Mouse (Mus musculus) limb, embryonic 11.5 days (tissue): Measurements from ENCODE around the gene Blmh. TPM values are rescaled to one million over a fixed set of nuclear protein-coding genes. Genes with fewer than 3 reads are reported as not detected.
"Not testable (repeated sequence)": the region's sequence is repeated elsewhere in the genome, so short reads cannot be mapped to it uniquely, and the experiment has no call there.

Experiments used
- ATAC-seq: fragments of 200-750 bp; cut with Nextera tagmentation; 2 replicates; pipeline ENCODE4 v1.8.0; 2017; ENCODE audit warnings: low read depth; ENCODE audit not compliant: insufficient number of reproducible peaks, low FRiP score, low TSS enrichment
- DNase-seq: peaks from one replicate; pipeline ENCODE4 v3.0.0-alpha.2; 2015; ENCODE audit warnings: low spot score
- H3K27ac ChIP-seq: fragments of 300-500 bp; sonication (generic); replicated peaks from 2 replicates; pipeline ENCODE4 v1.5.1; 2014; ENCODE audit warnings: low read depth, mild to moderate bottlenecking, low read length
- H3K27me3 ChIP-seq: fragments of 300-500 bp; sonication (generic); 2 replicates; pipeline ENCODE4 v1.6.1; 2014; ENCODE audit warnings: mild to moderate bottlenecking, low read length, mixed read lengths; ENCODE audit not compliant: control insufficient read depth, insufficient read depth
- H3K36me3 ChIP-seq: fragments of 300-500 bp; sonication (generic); 2 replicates; pipeline ENCODE4 v1.6.1; 2014; ENCODE audit warnings: mild to moderate bottlenecking, low read length, moderate library complexity, mixed read lengths; ENCODE audit not compliant: control insufficient read depth, insufficient read depth
- H3K4me1 ChIP-seq: fragments of 300-500 bp; sonication (generic); 2 replicates; pipeline ENCODE4 v1.6.1; 2014; ENCODE audit warnings: low read length, mixed read lengths; ENCODE audit not compliant: control insufficient read depth, insufficient read depth
- H3K4me2 ChIP-seq: fragments of 300-500 bp; sonication (generic); 2 replicates; pipeline ENCODE4 v1.6.1; 2014; ENCODE audit warnings: low read depth, mild to moderate bottlenecking, moderate library complexity; ENCODE audit not compliant: severe bottlenecking
- H3K4me3 ChIP-seq: fragments of 300-500 bp; sonication (generic); 2 replicates; pipeline ENCODE4 v1.5.1; 2014; ENCODE audit warnings: low read depth, low read length
- H3K9ac ChIP-seq: fragments of 300-500 bp; sonication (generic); 2 replicates; pipeline ENCODE4 v1.6.1; 2014; ENCODE audit warnings: mild to moderate bottlenecking, low read length
- H3K9me3 ChIP-seq: fragments of 300-500 bp; sonication (generic); 2 replicates; pipeline ENCODE4 v1.6.1; 2016; ENCODE audit warnings: low read length; ENCODE audit not compliant: control insufficient read depth
- WGBS: fragments of 180-500 bp; shearing (Covaris S2); extraction: QIAGEN DNeasy Blood & Tissue Kit; methylation state at CpG from one replicate; pipeline ENCODE4 v1.1.7; 2014; 5-methylcytosine and 5-hydroxymethylcytosine counted together
- polyA plus RNA-seq: library from polyadenylated mRNA; unstranded; fragments of >200 nt; fragmentation: Nextera tagmentation; extraction: Ambion mirVana; gene quantifications from 2 replicates; pipeline ENCODE4 v1.2.1, GENCODE M21; 2014

Gene Blmh
- polyA plus RNA-seq, 1 experiment from 2014 or later, result 171 TPM

DNA sequence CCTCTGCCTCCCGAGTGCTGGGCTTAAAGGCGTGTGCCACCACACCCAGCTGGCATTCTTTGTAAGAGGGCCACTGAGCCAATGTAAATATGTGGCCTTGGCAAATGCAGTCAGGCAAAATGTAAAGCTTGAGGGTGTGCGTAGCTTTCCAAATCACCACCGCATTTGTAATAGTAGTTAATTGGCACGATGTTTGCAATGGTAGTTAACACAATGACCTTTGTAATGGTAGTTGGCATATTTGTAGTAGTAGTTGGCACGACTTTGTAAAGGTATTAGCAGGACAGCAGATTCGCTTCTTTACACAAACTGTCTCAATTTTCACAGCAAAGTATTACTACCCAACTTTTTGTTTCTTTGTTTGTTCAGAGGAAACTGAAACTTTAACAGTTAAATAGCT is 16.0 kb upstream of the Blmh start:
- Histone ChIP-seq H3K4me1 (peaks cover 11% of the 10 kb centered on the region; the same call in 1 of the 2 replicates), H3K4me3 (no peak overlapping the region), H3K27ac (no peak overlapping the region), H3K36me3 (no peaks in the 10 kb centered on the region), H3K9ac (no peak overlapping the region), H3K27me3 (no peaks in the 10 kb centered on the region), H3K4me2 (no peak overlapping the region), H3K9me3 (no peaks in the 10 kb centered on the region)
- DNase-seq (no peak), ATAC-seq (no peak)
- 88% methylated on average over 7 of the region's 7 CpGs for WGBS

DNA sequence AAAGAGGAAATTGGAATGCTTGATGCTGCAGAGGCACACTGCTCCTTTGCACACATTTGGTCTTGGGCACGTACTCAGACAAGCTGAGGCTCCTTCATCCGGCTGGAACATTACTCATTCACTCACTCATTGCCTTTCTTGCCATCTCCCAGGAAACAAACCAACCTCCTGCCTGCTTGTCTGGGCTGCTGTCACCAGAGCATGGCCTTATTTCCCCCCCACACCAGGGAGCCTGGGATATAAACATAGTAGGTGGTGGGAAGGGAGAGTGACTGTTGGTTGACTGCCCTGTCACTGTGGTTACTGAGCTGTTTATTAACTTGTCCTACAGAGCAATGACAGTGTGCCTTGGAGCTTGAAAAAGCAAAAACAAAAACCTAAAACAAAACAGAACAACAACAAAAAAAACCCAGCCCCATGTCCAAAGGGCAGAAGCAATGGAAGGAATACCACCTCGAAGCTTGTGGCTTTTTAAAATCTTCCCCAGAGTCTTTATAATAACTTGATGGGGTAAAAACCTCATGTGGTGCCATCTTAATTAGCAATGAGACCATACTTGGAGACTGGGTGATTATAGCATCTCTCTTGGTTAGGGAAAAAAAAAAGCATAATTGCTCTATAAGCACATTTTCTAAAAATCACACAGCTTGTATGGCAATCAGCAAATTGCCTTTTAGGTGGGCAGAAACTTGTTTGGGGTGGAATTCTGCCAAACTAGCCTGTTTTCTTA is 13.1 kb upstream of the Blmh start:
- ATAC-seq (no peak), DNase-seq (no peak)
- Histone ChIP-seq H3K4me1 (peaks cover 12% of the 10 kb centered on the region; the same call in 1 of the 2 replicates), H3K27ac (no peak overlapping the region), H3K4me3 (no peak overlapping the region), H3K27me3 (no peaks in the 10 kb centered on the region), H3K9me3 (no peaks in the 10 kb centered on the region), H3K4me2 (no peak overlapping the region), H3K9ac (no peak overlapping the region), H3K36me3 (no peaks in the 10 kb centered on the region)
- 56% methylated on average over 3 of the region's 3 CpGs for WGBS

GRCm38 (mm10) chr11:76912055-76912395 is 12.6 kb upstream of the Blmh start:
- peaks cover 14% of the 10 kb centered on the region; the same call in 1 of the 2 replicates for H3K4me1 ChIP-seq
- H3K4me2 ChIP-seq, result no peak overlapping the region
- H3K9me3 ChIP-seq, result no peaks in the 10 kb centered on the region
- H3K27ac ChIP-seq, result no peak overlapping the region
- ATAC-seq (no peak), DNase-seq (peak; percentile 33)
- H3K27me3 ChIP-seq, result no peaks in the 10 kb centered on the region
- H3K36me3 ChIP-seq, result no peaks in the 10 kb centered on the region
- H3K9ac ChIP-seq, result no peak overlapping the region
- 25% methylated on average over 7 of the region's 7 CpGs for whole genome bisulfite sequencing
- no peak overlapping the region for H3K4me3 ChIP-seq

DNA sequence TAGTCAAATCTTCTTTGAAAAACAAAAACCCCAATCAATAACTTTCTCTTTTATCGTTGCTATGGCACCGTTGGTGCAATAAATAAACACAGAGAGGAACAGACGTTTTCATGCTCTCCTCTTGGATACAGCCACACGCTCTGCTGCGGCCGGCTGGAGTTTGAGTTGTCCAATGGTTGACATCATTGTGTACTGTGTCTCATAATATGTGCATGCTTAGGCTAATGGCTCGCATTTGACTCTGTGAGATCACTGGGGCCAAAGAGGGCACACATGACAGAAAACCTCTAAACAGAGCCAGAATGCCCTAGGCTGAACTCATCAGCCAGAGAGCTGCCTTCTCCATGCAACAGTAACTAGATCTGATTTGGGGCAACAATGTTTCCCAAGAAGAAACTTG is 10.2 kb upstream of the Blmh start:
- Histone ChIP-seq H3K27ac (no peak overlapping the region), H3K36me3 (no peaks in the 10 kb centered on the region), H3K9ac (no peak overlapping the region), H3K4me1 (peaks cover 14% of the 10 kb centered on the region; the same call in 1 of the 2 replicates), H3K4me2 (no peak overlapping the region), H3K9me3 (no peaks in the 10 kb centered on the region), H3K4me3 (no peak overlapping the region), H3K27me3 (no peaks in the 10 kb centered on the region)
- DNase-seq (no peak), ATAC-seq (no peak)
- WGBS, result 78% methylated on average over 7 of the region's 7 CpGs

DNA sequence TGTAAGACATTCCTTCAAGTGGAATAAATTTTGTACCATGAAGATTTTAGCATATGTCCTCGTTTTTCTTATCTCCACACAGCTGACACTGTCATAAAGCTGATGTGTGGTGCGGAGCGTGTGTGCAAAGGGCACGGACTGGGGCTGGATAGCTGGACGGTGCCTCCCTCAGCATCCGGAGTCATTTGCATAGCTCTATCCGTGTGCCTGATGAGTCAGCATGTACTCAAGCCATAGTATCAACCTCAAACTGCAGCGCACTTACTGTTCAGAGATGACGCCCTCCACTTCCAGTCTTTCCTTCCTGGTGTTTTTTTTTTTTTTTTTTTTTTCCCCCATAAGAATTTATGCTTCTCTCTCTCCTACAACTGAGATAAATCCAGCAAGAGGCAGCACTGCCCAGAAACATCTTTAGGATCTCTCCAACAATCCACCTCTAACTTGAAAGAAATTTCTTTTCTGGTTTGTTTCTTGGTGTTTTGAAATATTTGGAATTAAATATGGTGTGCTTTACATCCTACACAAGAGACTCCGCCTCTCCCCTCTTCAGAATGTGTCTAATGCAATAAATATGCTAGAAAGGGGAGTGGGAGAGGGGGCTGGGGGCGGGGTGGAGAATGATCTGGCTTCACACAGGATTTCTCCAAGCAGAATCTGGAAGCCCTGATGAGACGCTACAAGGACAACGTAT is 7.9 kb upstream of the Blmh start:
- H3K9ac ChIP-seq, result no peak overlapping the region
- ATAC-seq, result no peak
- H3K4me2 ChIP-seq, result peak overlapping the region; percentile 18; the same call in 1 of the 2 replicates
- no peaks in the 10 kb centered on the region for H3K9me3 ChIP-seq
- H3K27me3 ChIP-seq, result no peaks in the 10 kb centered on the region
- no peaks in the 10 kb centered on the region for H3K36me3 ChIP-seq
- H3K27ac ChIP-seq, result no peak overlapping the region
- no peak for DNase-seq
- H3K4me3 ChIP-seq, result no peak overlapping the region
- 49% methylated on average over 13 of the region's 13 CpGs for WGBS
- H3K4me1 ChIP-seq, result peaks cover 11% of the 10 kb centered on the region; the same call in 1 of the 2 replicates

- ATAC-seq (no peak), DNase-seq (no peak)
- no peaks in the 10 kb centered on the region for H3K36me3 ChIP-seq
- no peak overlapping the region for H3K27ac ChIP-seq
- H3K4me3 ChIP-seq, result no peak overlapping the region
- no peaks in the 10 kb centered on the region for H3K27me3 ChIP-seq
- no peak overlapping the region for H3K9ac ChIP-seq
- peak overlapping the region; percentile 18; the same call in 1 of the 2 replicates for H3K4me2 ChIP-seq
- WGBS, result 48% methylated on average over 3 of the region's 3 CpGs
- peaks cover 7% of the 10 kb centered on the region; the same call in 1 of the 2 replicates for H3K4me1 ChIP-seq
- no peaks in the 10 kb centered on the region for H3K9me3 ChIP-seq
These were observed 7.4 kb upstream of the Blmh start for GRCm38 (mm10) chr11:76917230-76917548.

GRCm38 (mm10) chr11:76920607-76921006 is 4.0 kb upstream of the Blmh start:
- no peaks in the 10 kb centered on the region for H3K9me3 ChIP-seq
- H3K27ac ChIP-seq, result no peak overlapping the region
- H3K9ac ChIP-seq, result no peak overlapping the region
- 69% methylated on average over 1 of the region's 1 CpGs for WGBS
- DNase-seq (no peak), ATAC-seq (no peak)
- H3K4me3 ChIP-seq, result no peak overlapping the region
- no peaks in the 10 kb centered on the region for H3K36me3 ChIP-seq
- no peaks in the 10 kb centered on the region for H3K27me3 ChIP-seq
- no peak overlapping the region for H3K4me2 ChIP-seq
- peaks cover 3% of the 10 kb centered on the region; the same call in 1 of the 2 replicates for H3K4me1 ChIP-seq

GRCm38 (mm10) chr11:76928586-76928985 is 4.0 kb downstream of the Blmh start:
- not testable (repeated sequence) for H3K9me3 ChIP-seq, ATAC-seq, H3K4me1 ChIP-seq, H3K9ac ChIP-seq, H3K4me2 ChIP-seq, DNase-seq, H3K27ac ChIP-seq, H3K27me3 ChIP-seq, H3K36me3 ChIP-seq, H3K4me3 ChIP-seq
- 89% methylated on average over 8 of the region's 8 CpGs for WGBS
